26 mouse cellular contexts compared by ENCODE assay signal in the genomic region with DNA sequence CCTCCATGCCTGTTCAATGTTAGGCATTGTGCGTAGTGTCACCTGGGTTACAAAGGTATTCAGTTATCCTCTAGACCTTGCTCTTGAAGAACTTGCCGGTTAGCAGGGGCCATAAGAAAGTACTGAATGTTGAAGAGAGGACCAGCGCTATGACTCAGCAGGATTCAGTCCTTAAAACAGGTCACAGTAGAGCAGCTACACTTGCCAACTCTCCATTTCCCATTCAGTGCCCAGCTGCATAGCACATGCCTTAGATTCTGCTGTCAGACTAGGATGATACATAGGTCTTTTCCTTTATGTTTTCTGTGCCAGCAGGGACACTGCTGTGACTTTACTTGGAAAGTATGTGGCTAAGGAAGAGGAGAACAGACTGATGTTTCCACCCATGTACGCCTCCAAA. TPM values are rescaled to one million over a fixed set of nuclear protein-coding genes. Genes with fewer than 3 reads are reported as not detected.
DNase-seq lines count a peak whose midpoint lies in the region; ATAC-seq and TF ChIP-seq lines count a peak whose summit lies in the region.
"Had no signal": no experiment of that assay in that cellular context is flagged by ENCODE, and none has a peak within 500 bp of the region (broad histone marks: within the 10 kb centered on the region; RNA-seq: fewer than 3 reads in every experiment).

No protein-coding gene starts in this region.

- H3K4me2 ChIP-seq in lung, postnatal 0 days (replicated peaks; ENCODE audit: low read depth, low read length) = no peak overlapping the region
- no peak overlapping the region for H3K4me2 ChIP-seq in forebrain, embryonic 11.5 days (ENCODE audit: low read depth, low read length, severe bottlenecking)
- H3K4me2 ChIP-seq: forebrain, embryonic 12.5 days; heart, embryonic 11.5 days; lung, embryonic 14.5 days; midbrain, embryonic 12.5 days had no signal

- no peak overlapping the region for H3K9ac ChIP-seq in lung, postnatal 0 days (replicated peaks; ENCODE audit: low read depth)
- H3K9ac ChIP-seq in ES-Bruce4 (ENCODE audit: low read depth, poor library complexity, severe bottlenecking) = no peak overlapping the region
- no peak overlapping the region for H3K9ac ChIP-seq in forebrain, embryonic 11.5 days (ENCODE audit: low read length)
- H3K9ac ChIP-seq: forebrain, embryonic 12.5 days; lung, embryonic 14.5 days; midbrain, embryonic 12.5 days had no signal

- no peak overlapping the region for H3K4me3 ChIP-seq in lung, postnatal 0 days (ENCODE audit: low read depth, low read length)
- H3K4me3 ChIP-seq in ES-Bruce4 (ENCODE audit: low read depth, low read length) = no peak overlapping the region
- no peak overlapping the region for H3K4me3 ChIP-seq in forebrain, embryonic 11.5 days (ENCODE audit: low read depth, low read length)
- H3K4me3 ChIP-seq: embryonic facial prominence, embryonic 10.5 days; forebrain, embryonic 12.5 days; hindbrain, embryonic 10.5 days; midbrain, embryonic 12.5 days had no signal

- H3K4me1 ChIP-seq in lung, postnatal 0 days (ENCODE audit: insufficient read depth, low read depth, low read length) = peaks cover 4% of the 10 kb centered on the region; the same call in 1 of the 2 replicates
- H3K4me1 ChIP-seq in ES-Bruce4 (ENCODE audit: control insufficient read depth, insufficient read depth, low read length) = no peaks in the 10 kb centered on the region
- peaks cover 5% of the 10 kb centered on the region for H3K4me1 ChIP-seq in forebrain, embryonic 11.5 days (replicated peaks; ENCODE audit: control insufficient read depth, insufficient read depth, low read length)

- no peak for TF ChIP-seq POLR2A in ES-Bruce4 (IDR thresholded peaks at IDR 0.05; ENCODE audit: insufficient read depth, low read length)

- H3K36me3 ChIP-seq in lung, postnatal 0 days (ENCODE audit: insufficient read depth, low read length) = no peaks in the 10 kb centered on the region
- peaks cover 7% of the 10 kb centered on the region for H3K36me3 ChIP-seq in ES-Bruce4 (ENCODE audit: control insufficient read depth, insufficient read depth, low read length, poor library complexity, severe bottlenecking)
- no peaks in the 10 kb centered on the region for H3K36me3 ChIP-seq in forebrain, embryonic 11.5 days (ENCODE audit: control insufficient read depth, insufficient read depth, low read length)
- H3K36me3 ChIP-seq: midbrain, embryonic 12.5 days had no signal

- no peaks in the 10 kb centered on the region for H3K27me3 ChIP-seq in lung, postnatal 0 days (replicated peaks; ENCODE audit: insufficient read depth, low read length)
- H3K27me3 ChIP-seq in ES-Bruce4 (ENCODE audit: control insufficient read depth, insufficient read depth, low read length, poor library complexity, severe bottlenecking) = no peaks in the 10 kb centered on the region
- no peaks in the 10 kb centered on the region; the same call in 1 of the 2 replicates for H3K27me3 ChIP-seq in forebrain, embryonic 11.5 days (ENCODE audit: control insufficient read depth, insufficient read depth, low read length)
- H3K27me3 ChIP-seq: forebrain, embryonic 12.5 days; midbrain, embryonic 12.5 days had no signal

- no peak for ATAC-seq in lung, postnatal 0 days
- ATAC-seq in forebrain, embryonic 11.5 days (replicated peaks; ENCODE audit: low FRiP score) = no peak
- ATAC-seq: hindbrain, postnatal 0 days; intestine, embryonic 16.5 days had no signal

- TF ChIP-seq CTCF in lung, postnatal 0 days (IDR thresholded peaks at IDR 0.05) = no peak
- TF ChIP-seq CTCF in ES-Bruce4 (IDR thresholded peaks at IDR 0.05; ENCODE audit: low read depth, low read length) = no peak

- no peaks in the 10 kb centered on the region for H3K9me3 ChIP-seq in lung, postnatal 0 days (ENCODE audit: low read length)
- no peaks in the 10 kb centered on the region for H3K9me3 ChIP-seq in ES-Bruce4 (replicated peaks; ENCODE audit: control insufficient read depth, insufficient read depth, low read length, poor library complexity, severe bottlenecking)
- H3K9me3 ChIP-seq in forebrain, embryonic 11.5 days (ENCODE audit: control insufficient read depth, low read length) = no peaks in the 10 kb centered on the region
- H3K9me3 ChIP-seq: embryonic facial prominence, embryonic 10.5 days; forebrain, embryonic 12.5 days; hindbrain, embryonic 10.5 days; midbrain, embryonic 12.5 days had no signal

- WGBS in lung, postnatal 0 days = 69% methylated on average over 4 of the region's 4 CpGs
- WGBS in forebrain, embryonic 11.5 days = 91% methylated on average over 4 of the region's 4 CpGs

- H3K27ac ChIP-seq in lung, postnatal 0 days (ENCODE audit: low read length) = no peak overlapping the region
- peak overlapping the region; percentile 62; the same call in 1 of the 2 replicates for H3K27ac ChIP-seq in ES-Bruce4 (ENCODE audit: insufficient read depth, low read length)
- H3K27ac ChIP-seq in forebrain, embryonic 11.5 days (ENCODE audit: low read depth, low read length) = no peak overlapping the region
- H3K27ac ChIP-seq: embryonic facial prominence, embryonic 10.5 days; forebrain, embryonic 12.5 days; hindbrain, embryonic 10.5 days; hindbrain, postnatal 0 days; macrophage; midbrain, embryonic 12.5 days; stomach, postnatal 0 days had no signal

- TF ChIP-seq EP300 in lung, postnatal 0 days (IDR thresholded peaks at IDR 0.05) = no peak
- TF ChIP-seq EP300 in ES-Bruce4 (IDR thresholded peaks at IDR 0.05; ENCODE audit: insufficient read depth, low read depth, low read length) = no peak

- DNase-seq in kidney, adult 11 months = peak; percentile 24
- DNase-seq in kidney, postnatal 25 days = no peak
- DNase-seq in lung, postnatal 0 days (ENCODE audit: low spot score) = peak; percentile 33
- no peak for DNase-seq in lung, postnatal 10 days
- DNase-seq in adipocyte (ENCODE audit: low spot score) = peak; percentile 46
- no peak for DNase-seq in forebrain, embryonic 11.5 days (ENCODE audit: low spot score)
- no peak for DNase-seq in cerebellum, postnatal 10 days
- DNase-seq: adrenal gland, postnatal 14 days; cerebellum, adult 2 months; gastrocnemius, postnatal 10 days; heart, adult 11 months; kidney, postnatal 10 days; layer of hippocampus, postnatal 36 days; lung, embryonic 14.5 days; thymus, adult 2 months; thymus, postnatal 4 days had no signal

RNA-seq across cellular contexts. Expression of a gene that starts 2.5 kb away (rescaled TPM):
- polyA plus RNA-seq in lung, postnatal 0 days (2015; fragmentation: Nextera tagmentation; extraction: Ambion mirVana) = 565 and 604 TPM in 2 replicates
- 466 and 481 TPM in 2 replicates for polyA plus RNA-seq in ES-Bruce4 (2011; ENCODE audit: insufficient read depth, insufficient read length, low read depth, missing spikeins)
- polyA plus RNA-seq in forebrain, embryonic 11.5 days (2014; fragmentation: Nextera tagmentation; extraction: Ambion mirVana) = 1,299 and 1,307 TPM in 2 replicates

RNA-seq across cellular contexts. Expression of a gene that starts 14.8 kb away (rescaled TPM):
- polyA plus RNA-seq in lung, postnatal 0 days (2015; fragmentation: Nextera tagmentation; extraction: Ambion mirVana) = 21.4 and 24.1 TPM in 2 replicates
- 56.0 and 69.3 TPM in 2 replicates for polyA plus RNA-seq in ES-Bruce4 (2011; ENCODE audit: insufficient read depth, insufficient read length, low read depth, missing spikeins)
- 64.0 and 73.8 TPM in 2 replicates for polyA plus RNA-seq in forebrain, embryonic 11.5 days (2014; fragmentation: Nextera tagmentation; extraction: Ambion mirVana)

RNA-seq across cellular contexts. Expression of a gene that starts 17.9 kb away (rescaled TPM):
- 0.73 and 0.94 TPM in 2 replicates for polyA plus RNA-seq in lung, postnatal 0 days (2015; fragmentation: Nextera tagmentation; extraction: Ambion mirVana)
- 1.6 and 3.6 TPM in 2 replicates for polyA plus RNA-seq in ES-Bruce4 (2011; ENCODE audit: insufficient read depth, insufficient read length, low read depth, missing spikeins)
- 2.7 and 5.0 TPM in 2 replicates for polyA plus RNA-seq in forebrain, embryonic 11.5 days (2014; fragmentation: Nextera tagmentation; extraction: Ambion mirVana)

RNA-seq across cellular contexts. Expression of a gene that starts 34.2 kb away (rescaled TPM):
- polyA plus RNA-seq in lung, postnatal 0 days (2015; fragmentation: Nextera tagmentation; extraction: Ambion mirVana) = 72.2 and 75.4 TPM in 2 replicates
- polyA plus RNA-seq in ES-Bruce4 (2011; ENCODE audit: insufficient read depth, insufficient read length, low read depth, missing spikeins) = 73.3 and 74.5 TPM in 2 replicates
- polyA plus RNA-seq in forebrain, embryonic 11.5 days (2014; fragmentation: Nextera tagmentation; extraction: Ambion mirVana) = 142 and 146 TPM in 2 replicates

RNA-seq across cellular contexts. Expression of a gene that starts 41.5 kb away (rescaled TPM):
- polyA plus RNA-seq in lung, postnatal 0 days (2015; fragmentation: Nextera tagmentation; extraction: Ambion mirVana) = 13.5 and 15.1 TPM in 2 replicates
- 1.6 and 2.5 TPM in 2 replicates for polyA plus RNA-seq in ES-Bruce4 (2011; ENCODE audit: insufficient read depth, insufficient read length, low read depth, missing spikeins)
- 9.4 and 9.7 TPM in 2 replicates for polyA plus RNA-seq in forebrain, embryonic 11.5 days (2014; fragmentation: Nextera tagmentation; extraction: Ambion mirVana)

Comparison
In these comparisons a context has a peak if more than half of its experiments do, and no peak if none do; other contexts are left out.
1. DNase-seq: peak in kidney, adult 11 months (single experiment), lung, postnatal 0 days (single experiment) and adipocyte (single experiment); none in kidney, postnatal 25 days (0 of 2), lung, postnatal 10 days (single experiment), forebrain, embryonic 11.5 days (single experiment) and cerebellum, postnatal 10 days (0 of 2).